Mouse (Mus musculus) embryonic facial prominence, embryonic 15.5 days (tissue): Measurements from ENCODE around the gene Tcf20. TPM values are rescaled to one million over a fixed set of nuclear protein-coding genes. Genes with fewer than 3 reads are reported as not detected.

ENCODE experiments used
- ATAC-seq: fragments of 200-750 bp; cut with Nextera tagmentation; 2 replicates; pipeline ENCODE4 v1.8.0; 2017; ENCODE audit warnings: low read depth, moderate TSS enrichment; ENCODE audit not compliant: insufficient number of reproducible peaks, low FRiP score, low TSS enrichment
- H3K27ac ChIP-seq: fragments of 300-500 bp; sonication (generic); replicated peaks from 2 replicates; pipeline ENCODE4 v1.5.1; 2015; ENCODE audit warnings: mild to moderate bottlenecking, inconsistent platforms
- H3K27me3 ChIP-seq: fragments of 300-500 bp; sonication (generic); 2 replicates; pipeline ENCODE4 v1.6.1; 2015; ENCODE audit warnings: inconsistent platforms
- H3K36me3 ChIP-seq: fragments of 300-500 bp; sonication (generic); 2 replicates; pipeline ENCODE4 v1.6.1; 2015; ENCODE audit warnings: mild to moderate bottlenecking, inconsistent platforms
- H3K4me1 ChIP-seq: fragments of 300-500 bp; sonication (generic); 2 replicates; pipeline ENCODE4 v1.6.1; 2015; ENCODE audit warnings: inconsistent platforms
- H3K4me2 ChIP-seq: fragments of 300-500 bp; sonication (generic); replicated peaks from 2 replicates; pipeline ENCODE4 v1.6.1; 2015; ENCODE audit warnings: mild to moderate bottlenecking, inconsistent platforms
- H3K4me3 ChIP-seq: fragments of 300-500 bp; sonication (generic); replicated peaks from 2 replicates; pipeline ENCODE4 v1.5.1; 2015; ENCODE audit warnings: mild to moderate bottlenecking, inconsistent platforms
- H3K9ac ChIP-seq: fragments of 300-500 bp; sonication (generic); 2 replicates; pipeline ENCODE4 v1.6.1; 2015; ENCODE audit warnings: inconsistent platforms
- H3K9me3 ChIP-seq: fragments of 300-500 bp; sonication (generic); replicated peaks from 2 replicates; pipeline ENCODE4 v1.6.1; 2016; ENCODE audit warnings: inconsistent platforms
- WGBS: fragments of 180-500 bp; shearing (Covaris S2); methylation state at CpG from one replicate; pipeline ENCODE4 v1.1.7; 2015; 5-methylcytosine and 5-hydroxymethylcytosine counted together
- polyA plus RNA-seq: library from polyadenylated mRNA; unstranded; fragments of >200 nt; fragmentation: Nextera tagmentation; extraction: Ambion mirVana; gene quantifications from 2 replicates; pipeline ENCODE4 v1.2.1, GENCODE M21; 2015

Tcf20 gene
- polyA plus RNA-seq, 1 experiment from 2014 or later: 10.5 TPM

DNA sequence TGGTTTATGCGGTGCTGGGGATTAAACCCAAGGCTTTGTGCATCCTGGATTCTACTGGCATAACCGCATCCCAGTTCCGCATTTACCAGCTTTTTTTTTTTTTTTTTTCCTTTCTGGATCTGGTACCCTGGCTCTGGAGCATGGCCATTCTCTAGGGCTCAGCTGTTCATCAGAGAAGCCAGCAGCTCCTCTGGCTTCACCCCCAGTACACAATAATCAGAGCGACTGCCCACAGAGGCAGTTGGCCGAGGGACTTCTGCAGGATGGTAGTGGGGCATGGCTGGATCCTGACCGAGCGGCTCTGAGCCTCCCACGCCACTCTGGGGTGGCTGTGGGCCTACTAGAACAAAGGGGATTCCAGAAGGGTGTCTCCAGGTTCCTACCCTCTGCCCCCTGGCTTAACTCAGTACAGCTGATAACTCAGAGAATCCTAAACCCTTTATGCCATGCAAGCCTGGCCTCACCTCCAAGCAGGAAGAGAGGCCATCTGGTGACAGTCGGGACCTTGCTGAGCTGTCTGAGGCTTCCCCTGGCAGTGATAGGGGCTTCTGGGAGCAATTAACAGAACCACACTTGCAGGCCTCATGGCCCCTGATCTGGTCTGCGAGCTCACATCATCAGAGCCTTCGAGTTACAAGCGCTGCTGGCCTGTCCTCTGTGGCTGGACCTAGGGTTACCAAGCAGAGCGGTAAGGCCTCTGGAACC lies 4.6 kb upstream of the Tcf20 start:
- Histone ChIP-seq H3K4me1 (peaks cover 42% of the 10 kb centered on the region), H3K9ac (no peak overlapping the region), H3K27ac (no peak overlapping the region), H3K36me3 (no peaks in the 10 kb centered on the region), H3K9me3 (no peaks in the 10 kb centered on the region), H3K27me3 (no peaks in the 10 kb centered on the region), H3K4me3 (no peak overlapping the region), H3K4me2 (no peak overlapping the region)
- WGBS: 65% methylated on average over 13 of the region's 13 CpGs
- ATAC-seq: no peak

DNA sequence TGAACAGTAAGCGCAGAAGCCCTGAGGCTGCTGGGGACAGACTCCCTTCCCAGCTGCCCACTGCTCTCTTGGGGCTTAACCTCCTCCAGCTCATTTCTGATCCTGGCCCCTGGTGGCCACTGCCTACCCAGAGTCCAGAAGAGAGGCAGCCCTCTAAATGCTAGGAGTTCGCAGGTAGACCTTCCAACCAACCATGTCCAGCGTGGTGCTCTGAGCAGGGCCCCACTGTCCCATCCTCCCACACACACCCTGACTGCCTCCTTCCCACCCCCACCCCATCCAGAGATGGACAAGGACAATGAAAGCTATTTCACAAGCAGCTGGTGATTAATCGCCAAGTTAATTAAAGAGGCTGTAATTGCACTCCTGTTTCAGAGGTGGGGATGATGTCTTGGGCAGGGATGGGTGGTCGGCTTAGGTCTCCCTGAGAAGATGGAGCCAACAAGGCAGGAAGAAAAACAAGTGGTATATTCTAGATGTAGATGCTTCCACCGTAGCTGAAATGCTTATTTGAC lies 1.6 kb upstream of the Tcf20 start:
- Histone ChIP-seq H3K9ac (no peak overlapping the region), H3K4me1 (peaks cover 45% of the 10 kb centered on the region), H3K4me2 (no peak overlapping the region), H3K27ac (no peak overlapping the region), H3K4me3 (no peak overlapping the region), H3K27me3 (peaks cover 7% of the 10 kb centered on the region), H3K36me3 (no peaks in the 10 kb centered on the region), H3K9me3 (no peaks in the 10 kb centered on the region)
- WGBS: 60% methylated on average over 6 of the region's 6 CpGs
- no peak for ATAC-seq

DNA sequence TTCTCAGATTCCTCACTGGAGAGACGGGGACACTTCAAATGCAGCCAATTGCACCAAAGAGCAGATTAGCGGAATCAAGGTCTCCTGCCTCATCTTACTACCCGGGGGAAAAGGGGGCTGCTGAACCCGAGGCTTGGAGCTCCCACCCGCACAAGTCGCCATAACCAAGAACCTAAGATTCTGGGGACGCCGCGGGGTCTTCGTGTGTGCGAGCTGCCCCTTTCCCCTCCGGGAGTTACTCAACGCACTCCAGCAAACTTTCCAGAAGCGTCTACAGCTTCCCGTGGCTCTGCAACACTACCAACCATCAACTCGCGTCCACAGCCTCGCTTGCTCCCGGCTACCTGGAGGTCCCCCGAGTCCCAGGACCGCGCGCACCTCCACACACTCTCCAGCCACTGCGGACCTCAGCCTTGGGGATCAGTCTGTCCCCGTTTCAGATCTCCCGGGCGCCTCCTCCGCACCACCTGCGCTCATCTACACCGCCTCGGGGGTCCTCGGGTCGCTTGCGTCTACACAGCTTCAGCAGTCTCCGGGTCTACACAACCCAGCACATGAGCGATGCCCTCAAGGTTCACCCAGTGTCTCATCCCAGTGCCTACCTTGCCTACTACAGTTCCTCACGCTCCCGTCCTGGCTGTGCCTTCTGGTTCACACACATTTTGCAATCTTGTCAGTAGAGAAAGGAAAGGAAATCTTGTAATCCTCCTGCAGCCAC lies 499 bp downstream of the Tcf20 start:
- no peak for ATAC-seq
- under 1% methylated on average over 38 of the region's 38 CpGs for WGBS
- H3K9ac ChIP-seq: peak overlapping the region; percentile 15; the same call in 1 of the 2 replicates
- peaks cover 57% of the 10 kb centered on the region for H3K4me1 ChIP-seq
- no peak overlapping the region for H3K27ac ChIP-seq
- H3K27me3 ChIP-seq: peaks cover 7% of the 10 kb centered on the region
- peak overlapping the region; percentile 96 for H3K4me2 ChIP-seq
- H3K9me3 ChIP-seq: no peaks in the 10 kb centered on the region
- peak overlapping the region; percentile 46 for H3K4me3 ChIP-seq
- no peaks in the 10 kb centered on the region for H3K36me3 ChIP-seq

DNA sequence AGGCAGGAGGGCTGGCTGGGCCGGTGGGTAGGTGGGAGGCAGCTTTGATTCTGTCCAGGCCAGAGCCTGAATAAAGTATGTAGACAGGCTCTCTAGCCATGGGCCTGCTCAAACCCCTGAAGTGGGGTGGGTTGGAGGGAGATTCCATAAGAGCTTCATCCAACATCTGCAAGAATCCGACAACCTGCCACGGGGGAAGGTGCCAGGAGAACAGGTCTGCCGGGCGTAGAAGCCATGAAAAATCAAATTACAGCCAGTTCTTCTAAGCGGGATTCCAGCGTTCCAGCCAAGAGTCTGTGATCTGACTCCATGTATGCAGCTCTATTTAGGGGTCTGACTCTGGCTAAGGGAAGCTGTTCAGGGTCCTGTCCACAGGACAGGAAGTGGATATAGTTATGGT lies 3.1 kb downstream of the Tcf20 start:
- Histone ChIP-seq H3K4me3 (no peak overlapping the region), H3K4me1 (peaks cover 67% of the 10 kb centered on the region), H3K36me3 (no peaks in the 10 kb centered on the region), H3K9me3 (no peaks in the 10 kb centered on the region), H3K27ac (peak overlapping the region; percentile 77), H3K27me3 (peaks cover 7% of the 10 kb centered on the region), H3K9ac (no peak overlapping the region), H3K4me2 (no peak overlapping the region)
- ATAC-seq: no peak
- WGBS: 29% methylated on average over 7 of the region's 7 CpGs

GRCm38 (mm10) chr15:82984097-82984496 lies 3.6 kb downstream of the Tcf20 start:
- peaks cover 65% of the 10 kb centered on the region for H3K4me1 ChIP-seq
- peaks cover 7% of the 10 kb centered on the region for H3K27me3 ChIP-seq
- no peak overlapping the region for H3K4me2 ChIP-seq
- H3K4me3 ChIP-seq: no peak overlapping the region
- peak overlapping the region; percentile 77 for H3K27ac ChIP-seq
- WGBS: 25% methylated on average over 4 of the region's 4 CpGs
- no peaks in the 10 kb centered on the region for H3K9me3 ChIP-seq
- no peak for ATAC-seq
- no peaks in the 10 kb centered on the region for H3K36me3 ChIP-seq
- no peak overlapping the region for H3K9ac ChIP-seq

DNA sequence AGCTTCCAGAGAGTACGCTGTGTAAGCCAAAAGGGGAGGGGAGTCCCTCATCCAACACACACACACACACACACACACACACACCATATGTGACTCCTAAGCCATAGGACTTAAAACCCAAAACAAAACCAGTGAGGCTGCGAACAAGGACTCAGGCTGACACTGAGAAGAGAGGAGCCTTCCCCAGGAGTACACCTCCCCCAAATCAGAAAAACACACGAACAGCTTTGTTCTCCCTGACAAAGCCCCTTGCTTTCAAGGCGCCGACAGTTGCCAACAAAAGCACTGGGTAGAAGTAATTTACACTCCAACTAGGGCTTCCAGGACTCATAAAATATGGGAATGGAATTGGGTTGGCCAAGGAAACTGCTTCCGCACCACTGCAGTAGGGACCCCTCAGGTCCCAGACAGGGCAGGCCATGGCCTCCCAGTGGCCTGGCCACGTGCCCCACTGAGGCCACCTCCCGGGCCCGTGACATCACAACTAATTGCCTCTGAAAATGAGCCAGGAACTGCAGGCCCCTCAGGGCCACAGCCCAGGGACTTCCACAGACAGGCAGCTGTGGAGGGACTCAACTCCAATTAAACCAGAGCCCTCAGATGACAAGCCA lies 4.2 kb downstream of the Tcf20 start:
- H3K27ac ChIP-seq: peak overlapping the region; percentile 77
- H3K27me3 ChIP-seq: peaks cover 7% of the 10 kb centered on the region
- no peak overlapping the region for H3K9ac ChIP-seq
- H3K4me3 ChIP-seq: no peak overlapping the region
- peak; percentile 48 for ATAC-seq
- H3K4me2 ChIP-seq: peak overlapping the region; percentile 30
- H3K9me3 ChIP-seq: no peaks in the 10 kb centered on the region
- H3K4me1 ChIP-seq: peaks cover 60% of the 10 kb centered on the region
- WGBS: 13% methylated on average over 9 of the region's 9 CpGs
- no peaks in the 10 kb centered on the region for H3K36me3 ChIP-seq

DNA sequence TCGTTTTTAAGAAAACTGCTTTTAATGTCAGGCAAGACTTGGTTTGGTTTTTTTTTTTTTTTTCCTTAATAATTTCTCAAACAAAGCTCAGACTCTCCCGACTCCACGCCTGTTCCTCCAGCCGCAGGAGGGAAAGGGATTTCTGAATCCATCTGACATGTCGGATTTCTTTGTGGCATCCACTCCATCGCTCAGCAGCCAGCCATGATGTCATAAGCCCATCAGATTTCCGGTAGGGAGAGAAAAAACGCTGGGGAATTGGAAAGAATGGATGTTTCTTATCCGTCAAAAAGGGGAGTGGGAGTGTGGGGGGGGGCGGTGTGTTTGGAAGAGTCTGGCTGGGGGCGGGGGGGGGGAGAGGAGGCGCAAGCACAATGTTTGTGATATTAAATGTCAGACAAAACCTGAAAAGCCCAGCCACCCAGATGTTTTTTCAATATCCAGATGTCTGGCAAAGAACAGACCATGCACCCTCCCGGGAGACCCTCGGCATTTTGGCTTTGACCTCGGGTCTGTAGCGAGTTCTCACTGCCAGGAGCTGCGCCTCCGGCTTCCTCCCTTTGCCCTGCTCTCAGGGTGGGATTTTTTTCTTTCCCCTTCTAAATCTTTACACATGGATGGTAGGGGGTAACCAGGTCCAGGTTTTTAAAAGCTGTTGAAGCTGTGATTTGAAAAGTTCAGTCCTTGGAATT lies 4.8 kb downstream of the Tcf20 start:
- Histone ChIP-seq H3K36me3 (no peaks in the 10 kb centered on the region), H3K4me1 (peaks cover 53% of the 10 kb centered on the region), H3K9me3 (no peaks in the 10 kb centered on the region), H3K4me2 (peak overlapping the region; percentile 30), H3K4me3 (peak overlapping the region; percentile 12; the same call in 1 of the 2 replicates), H3K27me3 (peaks cover 7% of the 10 kb centered on the region), H3K9ac (no peak overlapping the region), H3K27ac (peak overlapping the region; percentile 77)
- ATAC-seq: peak; percentile 62
- 7% methylated on average over 17 of the region's 18 CpGs for WGBS

- Histone ChIP-seq H3K4me1 (peaks cover 47% of the 10 kb centered on the region), H3K27ac (peak overlapping the region; percentile 77), H3K4me2 (no peak overlapping the region), H3K4me3 (no peak overlapping the region), H3K9me3 (no peaks in the 10 kb centered on the region), H3K36me3 (no peaks in the 10 kb centered on the region), H3K9ac (no peak overlapping the region), H3K27me3 (peaks cover 7% of the 10 kb centered on the region)
- WGBS: 19% methylated on average over 15 of the region's 15 CpGs
- no peak for ATAC-seq
Observed at GRCm38 (mm10) chr15:82981676-82982520, 5.8 kb downstream of the Tcf20 start.

DNA sequence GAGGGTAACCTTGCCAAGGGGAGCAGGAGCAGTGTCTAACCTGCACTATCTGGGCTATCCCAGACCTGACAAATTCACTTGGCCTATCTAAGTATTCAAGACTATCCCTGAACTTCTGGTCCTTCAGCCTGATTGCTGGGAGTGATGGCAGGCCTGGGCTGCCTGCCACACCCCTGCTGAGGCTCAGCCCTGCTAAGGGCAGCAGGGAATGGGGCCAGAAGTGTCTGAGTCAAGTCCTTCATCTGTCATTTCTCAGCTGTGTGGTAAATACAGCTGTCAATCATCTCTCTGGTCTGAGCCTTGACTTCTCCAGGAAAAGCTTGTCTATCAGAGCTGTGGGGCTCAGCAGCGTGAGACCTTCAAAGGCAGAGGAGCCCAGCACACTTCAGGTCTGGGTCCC lies 8.1 kb downstream of the Tcf20 start:
- Histone ChIP-seq H3K9ac (no peak overlapping the region), H3K9me3 (no peaks in the 10 kb centered on the region), H3K36me3 (no peaks in the 10 kb centered on the region), H3K27ac (no peak overlapping the region), H3K4me3 (no peak overlapping the region), H3K4me1 (peaks cover 38% of the 10 kb centered on the region), H3K4me2 (no peak overlapping the region), H3K27me3 (no peaks in the 10 kb centered on the region)
- ATAC-seq: no peak
- 82% methylated on average over 1 of the region's 1 CpGs for WGBS

GRCm38 (mm10) chr15:82974471-82974870 lies 13.2 kb downstream of the Tcf20 start:
- H3K36me3 ChIP-seq: no peaks in the 10 kb centered on the region
- H3K4me3 ChIP-seq: no peak overlapping the region
- H3K9me3 ChIP-seq: no peaks in the 10 kb centered on the region
- peak; percentile 12; the same call in 1 of the 2 replicates for ATAC-seq
- 47% methylated on average over 1 of the region's 1 CpGs for WGBS
- no peak overlapping the region for H3K4me2 ChIP-seq
- peaks cover 13% of the 10 kb centered on the region for H3K4me1 ChIP-seq
- H3K27me3 ChIP-seq: no peaks in the 10 kb centered on the region
- no peak overlapping the region for H3K9ac ChIP-seq
- no peak overlapping the region for H3K27ac ChIP-seq
